Mouse (Mus musculus): ENCODE data around the gene Unc119. TPM values are rescaled to one million over a fixed set of nuclear protein-coding genes. Genes with fewer than 3 reads are reported as not detected.

Gene Unc119
- polyA plus RNA-seq, 2 experiments, result 20.9 to 33.5 TPM

DNA sequence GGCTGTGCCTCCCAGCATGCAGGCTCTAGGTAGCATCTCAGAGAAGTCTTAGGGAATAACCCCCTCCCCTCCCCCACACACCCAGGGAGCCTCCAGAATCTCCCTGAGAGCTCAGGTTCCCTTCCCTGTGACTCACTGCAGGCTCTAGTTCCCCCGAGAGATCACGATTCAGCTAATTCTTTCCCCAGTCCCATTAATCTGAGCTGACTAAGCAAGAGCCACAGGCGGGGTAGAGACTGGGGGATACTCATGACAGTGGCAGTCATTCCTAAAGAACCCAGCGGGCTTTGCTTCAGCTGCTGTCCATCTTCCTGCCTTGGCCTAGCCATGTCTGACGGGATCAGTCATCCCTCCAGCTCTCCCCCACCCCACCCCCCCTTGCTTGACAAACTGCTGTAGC is 39.4 kb downstream of the Unc119 start:
- Histone ChIP-seq H3K9me3 (ENCODE audit: control insufficient read depth, low read length) (no peaks in the 10 kb centered on the region), H3K9ac (replicated peaks) (no peak overlapping the region), H3K36me3 (replicated peaks; ENCODE audit: control insufficient read depth, insufficient read depth, low read depth) (no peaks in the 10 kb centered on the region), H3K27ac (no peak overlapping the region), H3K4me1 (replicated peaks; ENCODE audit: control insufficient read depth in 2 of 2, insufficient read depth in 2 of 2, low read length in 1 of 2) (no peaks in the 10 kb centered on the region), H3K4me3 (ENCODE audit: insufficient read depth in 1 of 2, low read depth in 2 of 2, low read length in 2 of 2) (no peak overlapping the region), H3K4me2 (ENCODE audit: low read depth) (no peak overlapping the region), H3K27me3 (ENCODE audit: control insufficient read depth, insufficient read depth, low read length) (no peaks in the 10 kb centered on the region)
- DNase-seq (ENCODE audit: low read depth in 3 of 3, low spot score in 3 of 3) (no peak), ATAC-seq (ENCODE audit: insufficient read depth) (no peak)
- 42% methylated on average over 5 of the region's 5 CpGs for WGBS (ENCODE audit: insufficient replicate concordance)
- TF ChIP-seq EP300 (IDR thresholded peaks at IDR 0.05; ENCODE audit: low read depth) (no peak), CTCF (IDR thresholded peaks at IDR 0.05; ENCODE audit: low read depth) (no peak)

GRCm38 (mm10) chr11:78385776-78386175 is 42.5 kb downstream of the Unc119 start:
- Histone ChIP-seq H3K27me3 (ENCODE audit: control insufficient read depth, insufficient read depth, low read length) (no peaks in the 10 kb centered on the region), H3K4me3 (ENCODE audit: insufficient read depth in 1 of 2, low read depth in 2 of 2, low read length in 2 of 2) (no peak overlapping the region), H3K27ac (no peak overlapping the region), H3K4me1 (replicated peaks; ENCODE audit: control insufficient read depth in 2 of 2, insufficient read depth in 2 of 2, low read length in 1 of 2) (no peaks in the 10 kb centered on the region), H3K9ac (replicated peaks) (no peak overlapping the region), H3K36me3 (replicated peaks; ENCODE audit: control insufficient read depth, insufficient read depth, low read depth) (no peaks in the 10 kb centered on the region), H3K4me2 (ENCODE audit: low read depth) (no peak overlapping the region), H3K9me3 (ENCODE audit: control insufficient read depth, low read length) (no peaks in the 10 kb centered on the region)
- TF ChIP-seq EP300 (IDR thresholded peaks at IDR 0.05; ENCODE audit: low read depth) (no peak), CTCF (IDR thresholded peaks at IDR 0.05; ENCODE audit: low read depth) (no peak)
- WGBS (ENCODE audit: insufficient replicate concordance), result 76% methylated on average over 10 of the region's 10 CpGs
- DNase-seq (ENCODE audit: low read depth in 3 of 3, low spot score in 3 of 3), result no peak
- ATAC-seq (ENCODE audit: insufficient read depth), result no peak

DNA sequence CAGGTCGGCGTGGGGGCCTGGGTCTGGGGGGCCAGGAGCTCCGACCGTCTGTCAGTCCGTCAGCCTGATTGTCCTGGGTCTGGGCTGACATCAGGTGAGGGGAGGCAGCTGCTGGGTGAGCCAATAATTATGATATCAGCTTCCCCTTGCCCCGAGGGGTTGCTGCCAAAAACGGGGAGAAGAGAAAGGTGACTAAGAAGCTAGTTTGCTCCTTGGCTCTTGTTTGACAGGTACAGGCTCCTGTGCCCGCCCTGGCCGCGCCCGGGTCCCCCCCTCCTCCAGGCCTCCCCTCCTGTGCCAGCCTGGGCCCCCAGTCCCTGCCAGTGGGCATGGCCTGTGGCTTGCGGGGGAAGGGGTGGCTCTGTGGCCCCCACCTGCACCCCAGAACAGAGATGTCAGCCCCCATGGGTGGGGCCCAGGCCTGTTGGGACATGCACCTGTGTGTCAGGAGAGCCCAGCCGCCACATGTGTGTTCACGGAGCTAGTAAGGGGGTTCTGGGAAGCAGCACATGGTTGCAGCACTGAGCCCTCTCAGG is 43.3 kb downstream of the Unc119 start, which contains the start of gene Foxn1:
TSS of gene Foxn1 (minus strand) at position 51 of the 536 bp plus-strand sequence.
- H3K36me3 ChIP-seq (replicated peaks; ENCODE audit: control insufficient read depth, insufficient read depth, low read depth), result no peaks in the 10 kb centered on the region
- TF ChIP-seq CTCF (IDR thresholded peaks at IDR 0.05; ENCODE audit: low read depth) (no peak), EP300 (IDR thresholded peaks at IDR 0.05; ENCODE audit: low read depth) (no peak)
- DNase-seq (ENCODE audit: low read depth in 3 of 3, low spot score in 3 of 3), result no peak
- no peak within 1 kb of the TSS for H3K27ac ChIP-seq
- H3K9me3 ChIP-seq (ENCODE audit: control insufficient read depth, low read length), result no peaks in the 10 kb centered on the region
- H3K4me2 ChIP-seq (ENCODE audit: low read depth), result no peak within 1 kb of the TSS
- no peak within 1 kb of the TSS for H3K9ac ChIP-seq (replicated peaks)
- H3K27me3 ChIP-seq (ENCODE audit: control insufficient read depth, insufficient read depth, low read length), result no peaks in the 10 kb centered on the region
- no peaks in the 10 kb centered on the region for H3K4me1 ChIP-seq (replicated peaks; ENCODE audit: control insufficient read depth in 2 of 2, insufficient read depth in 2 of 2, low read length in 1 of 2)
- no peak within 1 kb of the TSS for H3K4me3 ChIP-seq (ENCODE audit: insufficient read depth in 1 of 2, low read depth in 2 of 2, low read length in 2 of 2)
- ATAC-seq (ENCODE audit: insufficient read depth), result no peak
- 67% methylated on average over 14 of the region's 14 CpGs for WGBS (ENCODE audit: insufficient replicate concordance)

- Histone ChIP-seq H3K36me3 (replicated peaks; ENCODE audit: control insufficient read depth, insufficient read depth, low read depth) (no peaks in the 10 kb centered on the region), H3K4me2 (ENCODE audit: low read depth) (no peak overlapping the region), H3K9me3 (ENCODE audit: control insufficient read depth, low read length) (no peaks in the 10 kb centered on the region), H3K27me3 (ENCODE audit: control insufficient read depth, insufficient read depth, low read length) (no peaks in the 10 kb centered on the region), H3K9ac (replicated peaks) (no peak overlapping the region), H3K4me1 (replicated peaks; ENCODE audit: control insufficient read depth in 2 of 2, insufficient read depth in 2 of 2, low read length in 1 of 2) (no peaks in the 10 kb centered on the region), H3K4me3 (ENCODE audit: insufficient read depth in 1 of 2, low read depth in 2 of 2, low read length in 2 of 2) (no peak overlapping the region), H3K27ac (no peak overlapping the region)
- no peak for DNase-seq (ENCODE audit: low read depth in 3 of 3, low spot score in 3 of 3)
- ATAC-seq (ENCODE audit: insufficient read depth), result no peak
- TF ChIP-seq EP300 (IDR thresholded peaks at IDR 0.05; ENCODE audit: low read depth) (no peak), CTCF (IDR thresholded peaks at IDR 0.05; ENCODE audit: low read depth) (no peak)
- 47% methylated on average over 3 of the region's 3 CpGs for WGBS (ENCODE audit: insufficient replicate concordance)
These were observed 49.4 kb downstream of the Unc119 start for GRCm38 (mm10) chr11:78392728-78393127.

- no peaks in the 10 kb centered on the region for H3K4me1 ChIP-seq (replicated peaks; ENCODE audit: control insufficient read depth in 2 of 2, insufficient read depth in 2 of 2, low read length in 1 of 2)
- H3K27me3 ChIP-seq (ENCODE audit: control insufficient read depth, insufficient read depth, low read length), result no peaks in the 10 kb centered on the region
- DNase-seq (ENCODE audit: low read depth in 3 of 3, low spot score in 3 of 3), result no peak
- no peak overlapping the region for H3K4me2 ChIP-seq (ENCODE audit: low read depth)
- no peak overlapping the region for H3K27ac ChIP-seq
- H3K9me3 ChIP-seq (ENCODE audit: control insufficient read depth, low read length), result no peaks in the 10 kb centered on the region
- H3K36me3 ChIP-seq (replicated peaks; ENCODE audit: control insufficient read depth, insufficient read depth, low read depth), result no peaks in the 10 kb centered on the region
- no peak overlapping the region for H3K4me3 ChIP-seq (ENCODE audit: insufficient read depth in 1 of 2, low read depth in 2 of 2, low read length in 2 of 2)
- ATAC-seq (ENCODE audit: insufficient read depth), result no peak
- 57% methylated on average over 11 of the region's 11 CpGs for WGBS (ENCODE audit: insufficient replicate concordance)
- H3K9ac ChIP-seq (replicated peaks), result no peak overlapping the region
- no peak for TF ChIP-seq CTCF (IDR thresholded peaks at IDR 0.05; ENCODE audit: low read depth)
These were observed 53.7 kb downstream of the Unc119 start for GRCm38 (mm10) chr11:78396950-78397349.
